Mouse (Mus musculus): Measurements from ENCODE around the gene Kcnj5. TPM values are rescaled to one million over a fixed set of nuclear protein-coding genes. Genes with fewer than 3 reads are reported as not detected.
A peak's percentile ranks its signal among the peaks of the same experiment; 100 is the strongest.

The Kcnj5 gene
- polyA plus RNA-seq, 1 experiment from 2014 or later: 2.4 TPM

DNA sequence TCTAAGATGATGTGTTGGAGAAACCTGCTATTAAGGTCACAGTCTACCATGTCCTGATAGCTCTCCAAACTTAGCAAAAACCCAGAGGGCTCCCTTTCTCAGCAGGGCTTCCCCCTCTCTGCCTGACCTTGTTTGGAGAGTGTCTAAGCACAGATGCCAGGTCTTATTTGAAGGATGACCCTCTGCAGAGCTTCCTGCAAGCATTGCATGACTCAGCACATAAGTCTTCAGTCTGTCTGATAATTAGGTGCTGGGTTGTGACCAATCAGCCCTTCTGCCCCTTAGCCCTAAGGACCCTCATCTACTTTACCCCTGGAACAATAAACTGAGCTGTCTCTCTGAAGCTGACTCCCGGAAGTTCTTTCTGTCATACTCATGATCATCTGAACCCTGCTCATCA lies 16.6 kb upstream of the Kcnj5 start:
- Histone ChIP-seq H3K27ac (no peak overlapping the region), H3K36me3 (ENCODE audit: insufficient read depth, low read length) (no peaks in the 10 kb centered on the region), H3K4me2 (ENCODE audit: low read length) (no peak overlapping the region), H3K4me3 (replicated peaks; ENCODE audit: low read depth, low read length) (no peak overlapping the region), H3K9me3 (replicated peaks; ENCODE audit: low read length) (no peaks in the 10 kb centered on the region), H3K4me1 (replicated peaks; ENCODE audit: insufficient read depth, low read length) (no peaks in the 10 kb centered on the region), H3K27me3 (ENCODE audit: insufficient read depth, low read length) (no peaks in the 10 kb centered on the region), H3K9ac (ENCODE audit: low read depth, low read length) (no peak overlapping the region)
- DNase-seq (ENCODE audit: low spot score) (no peak), ATAC-seq (replicated peaks; ENCODE audit: low FRiP score, low read depth) (no peak)
- 90% methylated on average over 1 of the region's 1 CpGs for WGBS
- TF ChIP-seq CTCF (IDR thresholded peaks at IDR 0.05; ENCODE audit: low read depth): no peak

DNA sequence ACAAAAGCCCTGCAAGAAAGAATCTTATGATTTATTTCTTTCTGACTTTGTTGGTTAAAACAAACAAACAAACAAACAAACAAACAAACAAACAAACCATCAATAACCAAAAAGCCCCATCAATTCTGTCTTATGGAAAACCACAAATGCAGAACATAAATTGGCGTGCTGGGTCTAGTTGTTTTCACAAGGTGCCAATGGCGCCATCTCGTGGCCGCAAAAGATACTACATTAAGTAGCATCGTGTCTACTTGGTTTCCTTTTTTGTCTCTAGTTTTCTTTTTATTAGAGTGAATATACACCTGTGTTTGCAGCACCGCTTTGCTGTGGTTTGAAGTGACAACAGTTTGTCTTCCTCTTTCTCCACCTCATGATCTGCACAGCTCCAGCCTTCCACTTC lies 6.2 kb upstream of the Kcnj5 start:
- H3K9ac ChIP-seq (ENCODE audit: low read depth, low read length): no peak overlapping the region
- H3K27me3 ChIP-seq (ENCODE audit: insufficient read depth, low read length): no peaks in the 10 kb centered on the region
- DNase-seq (ENCODE audit: low spot score): peak; percentile 87
- no peak overlapping the region for H3K27ac ChIP-seq
- H3K36me3 ChIP-seq (ENCODE audit: insufficient read depth, low read length): no peaks in the 10 kb centered on the region
- no peak overlapping the region for H3K4me3 ChIP-seq (replicated peaks; ENCODE audit: low read depth, low read length)
- H3K4me1 ChIP-seq (replicated peaks; ENCODE audit: insufficient read depth, low read length): no peaks in the 10 kb centered on the region
- WGBS: 1% methylated on average over 6 of the region's 6 CpGs
- H3K4me2 ChIP-seq (ENCODE audit: low read length): no peak overlapping the region
- ATAC-seq (replicated peaks; ENCODE audit: low FRiP score, low read depth): no peak; the same call in 1 of the 2 replicates
- TF ChIP-seq CTCF (IDR thresholded peaks at IDR 0.05; ENCODE audit: low read depth): peak; percentile 96
- H3K9me3 ChIP-seq (replicated peaks; ENCODE audit: low read length): no peaks in the 10 kb centered on the region

DNA sequence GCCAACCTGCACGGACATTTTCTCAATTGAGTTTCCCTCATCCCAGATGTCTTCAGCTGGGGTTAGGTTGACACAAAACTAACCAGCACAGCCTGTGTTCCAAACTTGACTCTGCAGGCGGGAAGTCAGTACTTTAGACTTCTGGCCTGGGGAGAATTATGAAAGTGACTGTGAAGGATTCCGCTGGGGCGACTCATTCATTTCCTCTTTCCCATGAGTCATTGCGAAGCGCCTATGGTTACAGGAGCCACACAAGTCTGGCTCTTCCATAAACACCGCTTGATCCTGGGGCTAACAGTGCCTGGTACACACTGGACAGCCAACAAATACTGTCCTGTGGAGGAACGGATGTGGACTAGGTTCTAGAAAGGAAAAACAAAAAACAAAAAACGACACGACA lies 5.2 kb upstream of the Kcnj5 start:
- H3K36me3 ChIP-seq (ENCODE audit: insufficient read depth, low read length): no peaks in the 10 kb centered on the region
- TF ChIP-seq CTCF (IDR thresholded peaks at IDR 0.05; ENCODE audit: low read depth): no peak
- H3K4me3 ChIP-seq (replicated peaks; ENCODE audit: low read depth, low read length): no peak overlapping the region
- H3K4me2 ChIP-seq (ENCODE audit: low read length): no peak overlapping the region
- H3K9ac ChIP-seq (ENCODE audit: low read depth, low read length): no peak overlapping the region
- no peaks in the 10 kb centered on the region; the same call in 1 of the 2 replicates for H3K4me1 ChIP-seq (replicated peaks; ENCODE audit: insufficient read depth, low read length)
- H3K9me3 ChIP-seq (replicated peaks; ENCODE audit: low read length): no peaks in the 10 kb centered on the region
- H3K27ac ChIP-seq: no peak overlapping the region
- DNase-seq (ENCODE audit: low spot score) (no peak), ATAC-seq (replicated peaks; ENCODE audit: low FRiP score, low read depth) (no peak)
- no peaks in the 10 kb centered on the region for H3K27me3 ChIP-seq (ENCODE audit: insufficient read depth, low read length)
- WGBS: 84% methylated on average over 10 of the region's 10 CpGs

- DNase-seq (ENCODE audit: low spot score): no peak
- Histone ChIP-seq H3K36me3 (ENCODE audit: insufficient read depth, low read length) (no peaks in the 10 kb centered on the region), H3K4me3 (replicated peaks; ENCODE audit: low read depth, low read length) (no peak overlapping the region), H3K4me1 (replicated peaks; ENCODE audit: insufficient read depth, low read length) (peaks cover 10% of the 10 kb centered on the region), H3K27me3 (ENCODE audit: insufficient read depth, low read length) (0 out of 2 replicates have a peak, but pooled peaks cover 6% of the 10 kb centered on the region), H3K9ac (ENCODE audit: low read depth, low read length) (no peak overlapping the region), H3K9me3 (replicated peaks; ENCODE audit: low read length) (no peaks in the 10 kb centered on the region), H3K4me2 (ENCODE audit: low read length) (no peak overlapping the region), H3K27ac (no peak overlapping the region; the same call in 1 of the 2 replicates)
- TF ChIP-seq CTCF (IDR thresholded peaks at IDR 0.05; ENCODE audit: low read depth): 0 out of 2 replicates have a peak, but pooled peaks have one; percentile 6
- no peak for ATAC-seq (replicated peaks; ENCODE audit: low FRiP score, low read depth)
- 45% methylated on average over 8 of the region's 8 CpGs for WGBS
Measured at GRCm38 (mm10) chr9:32348096-32348495, 3.9 kb upstream of the Kcnj5 start.

- Histone ChIP-seq H3K4me2 (ENCODE audit: low read length) (peak overlapping the region; percentile 56), H3K36me3 (ENCODE audit: insufficient read depth, low read length) (no peaks in the 10 kb centered on the region), H3K27ac (no peak overlapping the region), H3K9me3 (replicated peaks; ENCODE audit: low read length) (no peaks in the 10 kb centered on the region), H3K9ac (ENCODE audit: low read depth, low read length) (no peak overlapping the region), H3K4me1 (replicated peaks; ENCODE audit: insufficient read depth, low read length) (peaks cover 14% of the 10 kb centered on the region), H3K4me3 (replicated peaks; ENCODE audit: low read depth, low read length) (peak overlapping the region; percentile 20), H3K27me3 (ENCODE audit: insufficient read depth, low read length) (peaks cover 10% of the 10 kb centered on the region; the same call in 1 of the 2 replicates)
- no peak for TF ChIP-seq CTCF (IDR thresholded peaks at IDR 0.05; ENCODE audit: low read depth)
- 1% methylated on average over 21 of the region's 21 CpGs for WGBS
- no peak; the same call in 1 of the 2 replicates for ATAC-seq (replicated peaks; ENCODE audit: low FRiP score, low read depth)
- no peak for DNase-seq (ENCODE audit: low spot score)
Measured at GRCm38 (mm10) chr9:32344489-32344888, 339 bp upstream of the Kcnj5 start.

DNA sequence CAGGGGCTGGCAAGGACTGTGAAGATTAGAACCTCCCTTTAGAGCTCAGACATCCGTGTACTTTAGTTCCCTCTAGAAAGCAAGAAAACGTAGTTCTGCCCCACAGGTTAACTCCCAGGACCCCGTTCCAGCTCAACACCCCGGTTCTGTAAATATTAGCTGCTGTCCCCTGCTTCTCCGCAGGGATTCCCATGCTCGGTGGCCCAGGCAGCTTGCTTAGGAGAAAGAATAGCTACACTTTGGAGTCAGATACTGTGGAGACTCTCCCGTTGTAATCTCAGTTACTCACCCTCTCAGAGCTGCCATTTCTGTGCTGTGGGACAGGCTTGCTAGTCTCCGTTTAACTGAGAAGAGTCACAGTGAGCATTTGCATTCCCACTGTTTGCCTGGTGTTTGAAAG lies 1.2 kb downstream of the Kcnj5 start:
- Histone ChIP-seq H3K4me2 (ENCODE audit: low read length) (peak overlapping the region; percentile 56), H3K9ac (ENCODE audit: low read depth, low read length) (no peak overlapping the region), H3K4me1 (replicated peaks; ENCODE audit: insufficient read depth, low read length) (peaks cover 14% of the 10 kb centered on the region), H3K36me3 (ENCODE audit: insufficient read depth, low read length) (no peaks in the 10 kb centered on the region), H3K27ac (no peak overlapping the region), H3K9me3 (replicated peaks; ENCODE audit: low read length) (no peaks in the 10 kb centered on the region), H3K4me3 (replicated peaks; ENCODE audit: low read depth, low read length) (0 out of 2 replicates have a peak overlapping the region, but pooled peaks have one; percentile 20), H3K27me3 (ENCODE audit: insufficient read depth, low read length) (peaks cover 10% of the 10 kb centered on the region; the same call in 1 of the 2 replicates)
- no peak for TF ChIP-seq CTCF (IDR thresholded peaks at IDR 0.05; ENCODE audit: low read depth)
- 12% methylated on average over 8 of the region's 8 CpGs for WGBS
- DNase-seq (ENCODE audit: low spot score) (peak; percentile 53), ATAC-seq (replicated peaks; ENCODE audit: low FRiP score, low read depth) (no peak)

DNA sequence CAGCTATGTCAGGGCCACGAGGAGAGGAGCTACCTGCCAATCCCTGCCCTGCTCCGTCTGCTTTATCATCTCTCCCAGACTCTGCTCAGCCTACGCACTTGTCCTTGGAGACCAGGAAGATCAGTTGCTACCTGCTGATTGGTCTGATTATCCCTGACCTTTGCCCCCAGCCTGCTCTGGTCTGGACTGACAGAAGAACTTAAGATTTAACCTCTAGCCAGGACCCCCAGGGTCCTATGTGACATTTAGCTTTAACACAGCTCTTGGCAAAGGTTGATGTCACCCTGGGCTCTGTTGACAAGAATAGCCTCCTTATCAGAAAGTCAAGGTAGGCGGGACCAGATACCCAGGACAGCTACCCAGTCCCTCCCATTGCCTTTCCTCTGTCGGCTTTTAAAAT lies 3.3 kb downstream of the Kcnj5 start:
- Histone ChIP-seq H3K36me3 (ENCODE audit: insufficient read depth, low read length) (no peaks in the 10 kb centered on the region), H3K27me3 (ENCODE audit: insufficient read depth, low read length) (peaks cover 10% of the 10 kb centered on the region; the same call in 1 of the 2 replicates), H3K27ac (no peak overlapping the region), H3K9ac (ENCODE audit: low read depth, low read length) (no peak overlapping the region), H3K4me2 (ENCODE audit: low read length) (no peak overlapping the region), H3K9me3 (replicated peaks; ENCODE audit: low read length) (no peaks in the 10 kb centered on the region), H3K4me3 (replicated peaks; ENCODE audit: low read depth, low read length) (no peak overlapping the region), H3K4me1 (replicated peaks; ENCODE audit: insufficient read depth, low read length) (peaks cover 14% of the 10 kb centered on the region)
- 67% methylated on average over 5 of the region's 5 CpGs for WGBS
- no peak for DNase-seq (ENCODE audit: low spot score)
- no peak for TF ChIP-seq CTCF (IDR thresholded peaks at IDR 0.05; ENCODE audit: low read depth)
- no peak for ATAC-seq (replicated peaks; ENCODE audit: low FRiP score, low read depth)

All from kidney, postnatal 0 days (tissue).